Mouse (Mus musculus) layer of hippocampus, postnatal 25 days (tissue): ENCODE measurements at regions not wholly inside any gene's neighbourhood (a gene's known extent, or its start where the extent isn't known, plus 50 kb on each side); places are given as distances from the start of the nearest gene placed in this dataset.

Experiments used
- DNase-seq, 2 experiments: peaks; one replicate each; pipeline ENCODE4 v3.0.0; 2022; ENCODE audit warnings: mixed read lengths in 2 of 2, low spot score in 1 of 2; ENCODE audit errors: extremely low spot score in 1 of 2

GRCm38 (mm10) chr2:95142151-95142550, 704.2 kb upstream of the Api5 start:
- DNase-seq = no peak

- no peak for DNase-seq
These were observed 702.2 kb upstream of the Api5 start for GRCm38 (mm10) chr2:95140116-95140515.

GRCm38 (mm10) chr2:95136636-95137035, 698.7 kb upstream of the Api5 start:
- DNase-seq = peak; percentile 12 to 23

GRCm38 (mm10) chr2:95131181-95131580, 693.2 kb upstream of the Api5 start:
- DNase-seq = no peak

GRCm38 (mm10) chr2:95128721-95129120, 690.8 kb upstream of the Api5 start:
- no peak for DNase-seq

GRCm38 (mm10) chr2:95119544-95119943, 681.6 kb upstream of the Api5 start:
- DNase-seq = no peak

- no peak for DNase-seq
These were observed 659.1 kb upstream of the Api5 start for GRCm38 (mm10) chr2:95097055-95097454.

- no peak for DNase-seq
These were observed 616.7 kb upstream of the Api5 start for GRCm38 (mm10) chr2:95054636-95055035.

- no peak for DNase-seq
These were observed 615.9 kb upstream of the Api5 start for GRCm38 (mm10) chr2:95053866-95054265.
